Mouse (Mus musculus): ENCODE data around the gene Pcdh7. TPM values are rescaled to one million over a fixed set of nuclear protein-coding genes. Genes with fewer than 3 reads are reported as not detected.

The Pcdh7 gene
- polyA plus RNA-seq, 1 experiment from 2014 or later, result 16.0 TPM

DNA sequence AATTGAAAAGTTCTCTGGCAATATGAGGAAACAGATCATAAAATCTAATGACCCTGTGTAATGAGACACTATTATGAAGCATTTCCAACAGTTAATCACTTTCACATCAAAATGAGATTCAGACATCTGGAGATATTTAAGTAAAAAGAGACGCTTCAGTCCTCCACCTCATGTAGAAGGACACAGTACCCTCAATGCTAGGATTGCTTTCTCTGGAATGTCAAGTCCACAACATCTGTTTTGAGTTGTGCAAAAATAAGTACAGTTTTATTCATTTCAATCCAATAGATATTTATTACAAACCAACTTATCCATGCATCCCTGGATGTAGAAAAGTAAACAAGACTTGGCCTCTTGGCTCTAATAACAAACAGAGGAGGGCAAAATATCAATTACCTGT, 92.9 kb downstream of the Pcdh7 start:
- no peaks in the 10 kb centered on the region for H3K9me3 ChIP-seq (ENCODE audit: control insufficient read depth, low read length)
- no peak overlapping the region for H3K27ac ChIP-seq (ENCODE audit: low read length)
- no peak overlapping the region for H3K4me3 ChIP-seq (replicated peaks; ENCODE audit: low read length)
- 83% methylated on average over 1 of the region's 1 CpGs for WGBS
- no peaks in the 10 kb centered on the region for H3K36me3 ChIP-seq (ENCODE audit: control insufficient read depth, insufficient read depth)
- H3K4me1 ChIP-seq (replicated peaks; ENCODE audit: control insufficient read depth, insufficient read depth, low read length), result 0 out of 2 replicates have a peak, but pooled peaks cover 2% of the 10 kb centered on the region
- H3K27me3 ChIP-seq (replicated peaks; ENCODE audit: control insufficient read depth, insufficient read depth, low read length), result no peaks in the 10 kb centered on the region
- no peak overlapping the region for H3K4me2 ChIP-seq (ENCODE audit: low read length)
- no peak overlapping the region for H3K9ac ChIP-seq (replicated peaks; ENCODE audit: low read depth, low read length)
- no peak for ATAC-seq

GRCm38 (mm10) chr5:57815964-57816589, 98.3 kb downstream of the Pcdh7 start:
- no peak for ATAC-seq
- Histone ChIP-seq H3K27ac (ENCODE audit: low read length) (no peak overlapping the region), H3K9ac (replicated peaks; ENCODE audit: low read depth, low read length) (no peak overlapping the region), H3K9me3 (ENCODE audit: control insufficient read depth, low read length) (no peaks in the 10 kb centered on the region), H3K4me3 (replicated peaks; ENCODE audit: low read length) (no peak overlapping the region), H3K36me3 (ENCODE audit: control insufficient read depth, insufficient read depth) (no peaks in the 10 kb centered on the region), H3K4me2 (ENCODE audit: low read length) (no peak overlapping the region), H3K4me1 (replicated peaks; ENCODE audit: control insufficient read depth, insufficient read depth, low read length) (no peaks in the 10 kb centered on the region), H3K27me3 (replicated peaks; ENCODE audit: control insufficient read depth, insufficient read depth, low read length) (no peaks in the 10 kb centered on the region)
- WGBS, result 78% methylated on average over 5 of the region's 5 CpGs

DNA sequence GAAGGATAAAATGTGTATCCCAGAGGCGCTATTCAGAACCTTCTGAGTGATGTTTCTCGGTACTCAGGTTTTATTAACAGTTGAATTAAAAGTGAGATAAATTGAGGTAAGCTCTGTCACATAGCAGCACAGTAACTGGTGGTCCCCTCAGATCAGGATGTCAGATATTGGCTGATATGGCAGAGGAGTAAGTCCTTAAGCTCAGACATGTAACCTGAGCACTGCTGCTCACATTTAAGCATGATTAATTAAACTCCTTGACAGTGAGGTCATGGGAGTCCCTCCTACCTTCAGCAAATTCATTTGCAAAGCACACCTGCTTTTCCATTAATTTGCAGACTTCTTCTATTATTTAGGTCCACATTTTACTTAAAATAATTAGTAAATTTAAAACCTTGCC, 102.0 kb downstream of the Pcdh7 start:
- H3K9me3 ChIP-seq (ENCODE audit: control insufficient read depth, low read length), result no peaks in the 10 kb centered on the region
- 93% methylated on average over 2 of the region's 2 CpGs for WGBS

DNA sequence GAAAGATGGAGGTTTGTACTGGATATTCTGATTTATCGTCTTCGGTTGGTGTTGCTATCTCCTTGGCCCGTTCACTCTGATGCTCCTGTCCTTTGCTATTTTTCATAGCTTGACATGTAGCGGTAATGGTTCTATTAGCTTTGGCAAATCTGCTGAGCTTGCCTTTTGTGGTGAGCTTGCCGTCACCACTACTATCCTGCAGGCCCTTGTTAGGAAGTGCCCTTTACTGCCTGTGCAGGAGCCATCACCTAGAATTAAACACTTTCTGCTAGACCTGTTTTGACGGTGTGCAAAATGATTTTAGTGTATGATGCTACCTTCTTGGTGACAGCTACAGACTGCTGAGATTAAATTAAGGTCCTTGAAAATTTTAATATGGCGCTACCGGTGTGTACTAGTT, 103.3 kb downstream of the Pcdh7 start:
- no peak overlapping the region for H3K9ac ChIP-seq (replicated peaks; ENCODE audit: low read depth, low read length)
- no peak overlapping the region for H3K27ac ChIP-seq (ENCODE audit: low read length)
- no peaks in the 10 kb centered on the region for H3K4me1 ChIP-seq (replicated peaks; ENCODE audit: control insufficient read depth, insufficient read depth, low read length)
- H3K36me3 ChIP-seq (ENCODE audit: control insufficient read depth, insufficient read depth), result no peaks in the 10 kb centered on the region
- no peak overlapping the region for H3K4me2 ChIP-seq (ENCODE audit: low read length)
- no peak for ATAC-seq
- no peaks in the 10 kb centered on the region for H3K9me3 ChIP-seq (ENCODE audit: control insufficient read depth, low read length)
- H3K27me3 ChIP-seq (replicated peaks; ENCODE audit: control insufficient read depth, insufficient read depth, low read length), result no peaks in the 10 kb centered on the region
- WGBS, result 94% methylated on average over 8 of the region's 8 CpGs
- no peak overlapping the region for H3K4me3 ChIP-seq (replicated peaks; ENCODE audit: low read length)

More for the DNA sequence above, 102.0 kb downstream of the Pcdh7 start:
- H3K4me1 ChIP-seq (replicated peaks; ENCODE audit: control insufficient read depth, insufficient read depth, low read length), result no peaks in the 10 kb centered on the region
- no peaks in the 10 kb centered on the region for H3K36me3 ChIP-seq (ENCODE audit: control insufficient read depth, insufficient read depth)
- no peak overlapping the region for H3K9ac ChIP-seq (replicated peaks; ENCODE audit: low read depth, low read length)
- ATAC-seq, result no peak
- H3K4me2 ChIP-seq (ENCODE audit: low read length), result no peak overlapping the region
- H3K27me3 ChIP-seq (replicated peaks; ENCODE audit: control insufficient read depth, insufficient read depth, low read length), result no peaks in the 10 kb centered on the region
- no peak overlapping the region for H3K27ac ChIP-seq (ENCODE audit: low read length)
- H3K4me3 ChIP-seq (replicated peaks; ENCODE audit: low read length), result no peak overlapping the region

- H3K4me1 ChIP-seq (replicated peaks; ENCODE audit: control insufficient read depth, insufficient read depth, low read length), result no peaks in the 10 kb centered on the region
- H3K9ac ChIP-seq (replicated peaks; ENCODE audit: low read depth, low read length), result no peak overlapping the region
- no peaks in the 10 kb centered on the region for H3K9me3 ChIP-seq (ENCODE audit: control insufficient read depth, low read length)
- H3K4me3 ChIP-seq (replicated peaks; ENCODE audit: low read length), result no peak overlapping the region
- 97% methylated on average over 3 of the region's 3 CpGs for WGBS
- no peak overlapping the region for H3K4me2 ChIP-seq (ENCODE audit: low read length)
- ATAC-seq, result no peak
- no peaks in the 10 kb centered on the region for H3K36me3 ChIP-seq (ENCODE audit: control insufficient read depth, insufficient read depth)
- H3K27ac ChIP-seq (ENCODE audit: low read length), result no peak overlapping the region
- H3K27me3 ChIP-seq (replicated peaks; ENCODE audit: control insufficient read depth, insufficient read depth, low read length), result no peaks in the 10 kb centered on the region
These were observed 110.7 kb downstream of the Pcdh7 start for GRCm38 (mm10) chr5:57828437-57828836.

DNA sequence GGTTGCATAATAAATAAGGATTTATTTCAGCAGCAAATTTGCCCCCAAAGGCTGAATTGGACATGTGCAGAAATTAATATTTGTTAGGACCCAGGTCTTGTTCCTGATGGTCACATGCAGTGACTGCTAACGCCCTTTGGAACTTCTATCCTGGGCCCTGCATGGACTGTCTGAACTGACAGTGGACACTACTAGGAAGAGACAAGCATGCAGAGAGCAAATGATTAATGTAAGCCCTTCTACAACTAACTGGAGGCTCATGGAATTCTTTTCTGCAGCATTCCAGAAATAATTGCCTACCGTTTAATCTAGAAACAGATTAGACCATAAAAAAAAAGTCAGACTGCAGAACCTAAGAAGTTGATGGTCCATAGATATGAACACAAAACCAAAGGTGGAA, 119.4 kb downstream of the Pcdh7 start:
- Histone ChIP-seq H3K27me3 (replicated peaks; ENCODE audit: control insufficient read depth, insufficient read depth, low read length) (no peaks in the 10 kb centered on the region), H3K27ac (ENCODE audit: low read length) (no peak overlapping the region), H3K36me3 (ENCODE audit: control insufficient read depth, insufficient read depth) (no peaks in the 10 kb centered on the region), H3K9ac (replicated peaks; ENCODE audit: low read depth, low read length) (no peak overlapping the region), H3K4me2 (ENCODE audit: low read length) (no peak overlapping the region), H3K9me3 (ENCODE audit: control insufficient read depth, low read length) (no peaks in the 10 kb centered on the region), H3K4me1 (replicated peaks; ENCODE audit: control insufficient read depth, insufficient read depth, low read length) (no peaks in the 10 kb centered on the region), H3K4me3 (replicated peaks; ENCODE audit: low read length) (no peak overlapping the region)
- no peak for ATAC-seq
- WGBS, result 85% methylated on average over 2 of the region's 2 CpGs

GRCm38 (mm10) chr5:57841357-57842119, 123.8 kb downstream of the Pcdh7 start:
- no peak overlapping the region for H3K9ac ChIP-seq (replicated peaks; ENCODE audit: low read depth, low read length)
- H3K27me3 ChIP-seq (replicated peaks; ENCODE audit: control insufficient read depth, insufficient read depth, low read length), result no peaks in the 10 kb centered on the region
- no peaks in the 10 kb centered on the region for H3K9me3 ChIP-seq (ENCODE audit: control insufficient read depth, low read length)
- H3K36me3 ChIP-seq (ENCODE audit: control insufficient read depth, insufficient read depth), result no peaks in the 10 kb centered on the region
- no peak overlapping the region for H3K4me2 ChIP-seq (ENCODE audit: low read length)
- ATAC-seq, result no peak
- 84% methylated on average over 5 of the region's 5 CpGs for WGBS
- H3K4me3 ChIP-seq (replicated peaks; ENCODE audit: low read length), result no peak overlapping the region
- no peaks in the 10 kb centered on the region for H3K4me1 ChIP-seq (replicated peaks; ENCODE audit: control insufficient read depth, insufficient read depth, low read length)
- no peak overlapping the region for H3K27ac ChIP-seq (ENCODE audit: low read length)

DNA sequence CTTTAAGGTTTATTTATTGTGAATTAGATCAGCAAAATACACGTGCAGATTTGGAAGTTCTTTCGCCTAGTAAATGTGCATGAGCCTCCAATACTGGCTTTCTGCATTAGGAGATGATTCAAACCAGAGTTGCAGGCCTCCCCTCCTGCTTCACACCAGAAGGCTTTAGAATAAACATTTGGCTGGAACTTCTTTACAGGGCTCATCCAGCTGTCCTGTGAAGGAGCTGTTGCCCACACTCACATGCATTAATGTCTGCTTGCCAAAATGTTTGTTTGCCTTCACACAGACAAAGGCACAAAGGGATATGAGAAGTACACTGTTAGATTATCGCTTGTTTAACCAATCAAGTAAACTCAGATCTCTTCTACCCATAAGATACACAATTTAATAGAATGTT, 129.7 kb downstream of the Pcdh7 start:
- Histone ChIP-seq H3K9me3 (ENCODE audit: control insufficient read depth, low read length) (no peaks in the 10 kb centered on the region), H3K4me2 (ENCODE audit: low read length) (no peak overlapping the region), H3K36me3 (ENCODE audit: control insufficient read depth, insufficient read depth) (no peaks in the 10 kb centered on the region), H3K27me3 (replicated peaks; ENCODE audit: control insufficient read depth, insufficient read depth, low read length) (no peaks in the 10 kb centered on the region), H3K4me3 (replicated peaks; ENCODE audit: low read length) (no peak overlapping the region), H3K9ac (replicated peaks; ENCODE audit: low read depth, low read length) (no peak overlapping the region), H3K27ac (ENCODE audit: low read length) (no peak overlapping the region), H3K4me1 (replicated peaks; ENCODE audit: control insufficient read depth, insufficient read depth, low read length) (0 out of 2 replicates have a peak, but pooled peaks cover 2% of the 10 kb centered on the region)
- 38% methylated on average over 3 of the region's 3 CpGs for WGBS
- ATAC-seq, result peak; percentile 90

DNA sequence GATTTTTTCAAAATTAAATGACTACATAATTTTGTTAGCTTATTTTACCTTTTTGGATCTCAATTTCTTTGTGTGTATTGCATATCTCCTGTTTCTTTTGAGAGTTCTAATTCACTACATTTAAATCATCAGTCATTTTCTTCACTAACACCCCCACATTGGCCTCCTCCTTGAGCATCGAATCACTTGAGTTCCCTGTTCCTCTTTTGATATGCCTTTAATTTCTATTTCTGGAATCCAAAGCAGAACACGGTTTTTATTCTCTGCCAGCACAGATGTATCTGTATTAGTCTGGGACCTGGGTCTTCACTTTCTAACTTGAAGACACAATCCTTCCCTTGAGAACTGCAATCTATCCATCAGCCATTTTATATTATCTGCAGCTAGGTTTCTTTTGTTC, 132.3 kb downstream of the Pcdh7 start:
- no peaks in the 10 kb centered on the region for H3K36me3 ChIP-seq (ENCODE audit: control insufficient read depth, insufficient read depth)
- no peak overlapping the region for H3K27ac ChIP-seq (ENCODE audit: low read length)
- no peaks in the 10 kb centered on the region for H3K27me3 ChIP-seq (replicated peaks; ENCODE audit: control insufficient read depth, insufficient read depth, low read length)
- H3K4me2 ChIP-seq (ENCODE audit: low read length), result no peak overlapping the region
- WGBS, result 86% methylated on average over 2 of the region's 2 CpGs
- H3K4me3 ChIP-seq (replicated peaks; ENCODE audit: low read length), result no peak overlapping the region
- H3K9me3 ChIP-seq (ENCODE audit: control insufficient read depth, low read length), result no peaks in the 10 kb centered on the region
- no peak for ATAC-seq
- H3K9ac ChIP-seq (replicated peaks; ENCODE audit: low read depth, low read length), result no peak overlapping the region
- H3K4me1 ChIP-seq (replicated peaks; ENCODE audit: control insufficient read depth, insufficient read depth, low read length), result 0 out of 2 replicates have a peak, but pooled peaks cover 2% of the 10 kb centered on the region

All from forebrain, embryonic 16.5 days (tissue).